Mouse (Mus musculus) embryonic facial prominence, embryonic 11.5 days (tissue): ENCODE results near the gene Fgf5. TPM values are rescaled to one million over a fixed set of nuclear protein-coding genes. Genes with fewer than 3 reads are reported as not detected.
A peak's percentile ranks its signal among the peaks of the same experiment; 100 is the strongest.

ENCODE experiments used
- ATAC-seq: fragments of 200-750 bp; cut with Nextera tagmentation; replicated peaks from 2 replicates; pipeline ENCODE4 v1.8.0; 2017; ENCODE audit warnings: low read depth; ENCODE audit not compliant: insufficient number of reproducible peaks, low FRiP score, low TSS enrichment
- DNase-seq: peaks from one replicate; pipeline ENCODE4 v3.0.0-alpha.2; 2015; ENCODE audit warnings: low spot score
- H3K27ac ChIP-seq: fragments of 300-500 bp; sonication (generic); replicated peaks from 2 replicates; pipeline ENCODE4 v1.5.1; 2014; ENCODE audit warnings: mild to moderate bottlenecking, low read depth, low read length, control low read depth
- H3K27me3 ChIP-seq: fragments of 300-500 bp; sonication (generic); 2 replicates; pipeline ENCODE4 v1.6.1; 2014; ENCODE audit warnings: mild to moderate bottlenecking, low read length, moderate library complexity, mixed read lengths; ENCODE audit not compliant: control insufficient read depth, insufficient read depth
- H3K36me3 ChIP-seq: fragments of 300-500 bp; sonication (generic); replicated peaks from 2 replicates; pipeline ENCODE4 v1.6.1; 2014; ENCODE audit warnings: low read depth, mild to moderate bottlenecking, low read length, moderate library complexity, mixed read lengths; ENCODE audit not compliant: control insufficient read depth, insufficient read depth
- H3K4me1 ChIP-seq: fragments of 300-500 bp; sonication (generic); 2 replicates; pipeline ENCODE4 v1.6.1; 2014; ENCODE audit warnings: low read length, mixed read lengths; ENCODE audit not compliant: control insufficient read depth, insufficient read depth
- H3K4me2 ChIP-seq: fragments of 300-500 bp; sonication (generic); 2 replicates; pipeline ENCODE4 v1.6.1; 2014; ENCODE audit warnings: low read depth, mild to moderate bottlenecking, control low read depth, low read length, moderate library complexity
- H3K4me3 ChIP-seq: fragments of 300-500 bp; sonication (generic); 2 replicates; pipeline ENCODE4 v1.5.1; 2014; ENCODE audit warnings: low read depth, low read length, control low read depth
- H3K9ac ChIP-seq: fragments of 300-500 bp; sonication (generic); replicated peaks from 2 replicates; pipeline ENCODE4 v1.6.1; 2014; ENCODE audit warnings: mild to moderate bottlenecking, control low read depth, low read length
- H3K9me3 ChIP-seq: fragments of 300-500 bp; sonication (generic); replicated peaks from 2 replicates; pipeline ENCODE4 v1.6.1; 2016; ENCODE audit warnings: mild to moderate bottlenecking, low read length, inconsistent platforms, mixed read lengths; ENCODE audit not compliant: control insufficient read depth
- WGBS: fragments of 180-500 bp; shearing (Covaris S2); extraction: QIAGEN DNeasy Blood & Tissue Kit; methylation state at CpG from one replicate; pipeline ENCODE4 v1.1.7; 2014; 5-methylcytosine and 5-hydroxymethylcytosine counted together
- polyA plus RNA-seq: library from polyadenylated mRNA; unstranded; fragments of >200 nt; fragmentation: Nextera tagmentation; extraction: Ambion mirVana; gene quantifications from 2 replicates; pipeline ENCODE4 v1.2.1, GENCODE M21; 2014

Fgf5 gene
- polyA plus RNA-seq, 1 experiment from 2014 or later: 2.2 TPM

- H3K9ac ChIP-seq: no peak overlapping the region
- no peak overlapping the region for H3K4me3 ChIP-seq
- no peak overlapping the region for H3K4me2 ChIP-seq
- no peaks in the 10 kb centered on the region for H3K9me3 ChIP-seq
- H3K36me3 ChIP-seq: no peaks in the 10 kb centered on the region
- ATAC-seq: no peak
- 39% methylated on average over 4 of the region's 4 CpGs for WGBS
- no peak for DNase-seq
- no peaks in the 10 kb centered on the region for H3K4me1 ChIP-seq
- no peaks in the 10 kb centered on the region for H3K27me3 ChIP-seq
- H3K27ac ChIP-seq: no peak overlapping the region
Observed at GRCm38 (mm10) chr5:98245976-98246375, 8.0 kb upstream of the Fgf5 start.

- no peak overlapping the region for H3K27ac ChIP-seq
- H3K9me3 ChIP-seq: no peaks in the 10 kb centered on the region
- no peak overlapping the region for H3K4me3 ChIP-seq
- 76% methylated on average over 7 of the region's 7 CpGs for WGBS
- no peaks in the 10 kb centered on the region for H3K36me3 ChIP-seq
- DNase-seq (no peak), ATAC-seq (no peak)
- no peak overlapping the region for H3K9ac ChIP-seq
- no peaks in the 10 kb centered on the region for H3K27me3 ChIP-seq
- no peaks in the 10 kb centered on the region for H3K4me1 ChIP-seq
- no peak overlapping the region for H3K4me2 ChIP-seq
Observed at GRCm38 (mm10) chr5:98246826-98247225, 7.2 kb upstream of the Fgf5 start.

- 67% methylated on average over 2 of the region's 2 CpGs for WGBS
- Histone ChIP-seq H3K4me3 (no peak overlapping the region), H3K4me2 (no peak overlapping the region), H3K9me3 (no peaks in the 10 kb centered on the region), H3K27ac (no peak overlapping the region), H3K4me1 (no peaks in the 10 kb centered on the region), H3K9ac (no peak overlapping the region), H3K27me3 (peaks cover under 1% of the 10 kb centered on the region; the same call in 1 of the 2 replicates), H3K36me3 (no peaks in the 10 kb centered on the region)
- ATAC-seq: no peak
- DNase-seq: no peak
Observed at GRCm38 (mm10) chr5:98247516-98247915, 6.5 kb upstream of the Fgf5 start.

GRCm38 (mm10) chr5:98253147-98253546, 837 bp upstream of the Fgf5 start:
- DNase-seq (peak; percentile 6), ATAC-seq (0 out of 2 replicates have a peak, but pooled peaks have one; percentile 2)
- peaks cover 21% of the 10 kb centered on the region for H3K27me3 ChIP-seq

GRCm38 (mm10) chr5:98255176-98255575, 1.2 kb downstream of the Fgf5 start:
- ATAC-seq (no peak), DNase-seq (peak; percentile 40)
- no peak overlapping the region for H3K4me2 ChIP-seq
- H3K27me3 ChIP-seq: peaks cover 21% of the 10 kb centered on the region
- H3K36me3 ChIP-seq: no peaks in the 10 kb centered on the region
- H3K9ac ChIP-seq: no peak overlapping the region
- H3K4me1 ChIP-seq: no peaks in the 10 kb centered on the region
- no peak overlapping the region for H3K27ac ChIP-seq
- H3K4me3 ChIP-seq: no peak overlapping the region
- H3K9me3 ChIP-seq: no peaks in the 10 kb centered on the region
- WGBS: 2% methylated on average over 12 of the region's 12 CpGs

More at GRCm38 (mm10) chr5:98253147-98253546, 837 bp upstream of the Fgf5 start:
- 16% methylated on average over 6 of the region's 6 CpGs for WGBS
- Histone ChIP-seq H3K4me3 (no peak overlapping the region), H3K9me3 (no peaks in the 10 kb centered on the region), H3K4me2 (no peak overlapping the region), H3K27ac (no peak overlapping the region), H3K9ac (no peak overlapping the region), H3K36me3 (no peaks in the 10 kb centered on the region), H3K4me1 (no peaks in the 10 kb centered on the region)

- H3K4me3 ChIP-seq: no peak overlapping the region
- H3K4me2 ChIP-seq: no peak overlapping the region
- H3K27me3 ChIP-seq: peaks cover 21% of the 10 kb centered on the region
- ATAC-seq: no peak
- no peak overlapping the region for H3K27ac ChIP-seq
- DNase-seq: peak; percentile 25
- no peaks in the 10 kb centered on the region for H3K36me3 ChIP-seq
- no peaks in the 10 kb centered on the region for H3K4me1 ChIP-seq
- 2% methylated on average over 18 of the region's 18 CpGs for WGBS
- no peak overlapping the region for H3K9ac ChIP-seq
- H3K9me3 ChIP-seq: no peaks in the 10 kb centered on the region
Observed at GRCm38 (mm10) chr5:98255760-98256490, 1.9 kb downstream of the Fgf5 start.

GRCm38 (mm10) chr5:98275318-98275818, 21.4 kb downstream of the Fgf5 start:
- ATAC-seq (no peak), DNase-seq (no peak)
- no peak overlapping the region for H3K4me2 ChIP-seq
- H3K4me3 ChIP-seq: no peak overlapping the region
- WGBS: 86% methylated on average over 21 of the region's 21 CpGs
- H3K9ac ChIP-seq: no peak overlapping the region
- no peaks in the 10 kb centered on the region for H3K9me3 ChIP-seq
- H3K36me3 ChIP-seq: no peaks in the 10 kb centered on the region
- H3K27ac ChIP-seq: no peak overlapping the region
- no peaks in the 10 kb centered on the region for H3K4me1 ChIP-seq
- H3K27me3 ChIP-seq: no peaks in the 10 kb centered on the region

GRCm38 (mm10) chr5:98281993-98282392, 28.0 kb downstream of the Fgf5 start:
- WGBS: 33% methylated on average over 9 of the region's 9 CpGs
- no peak for ATAC-seq

More at GRCm38 (mm10) chr5:98281993-98282392, 28.0 kb downstream of the Fgf5 start:
- Histone ChIP-seq H3K36me3 (no peaks in the 10 kb centered on the region), H3K27ac (no peak overlapping the region), H3K27me3 (0 out of 2 replicates have a peak, but pooled peaks cover 2% of the 10 kb centered on the region), H3K9me3 (no peaks in the 10 kb centered on the region), H3K9ac (no peak overlapping the region), H3K4me2 (no peak overlapping the region), H3K4me3 (no peak overlapping the region), H3K4me1 (no peaks in the 10 kb centered on the region; the same call in 1 of the 2 replicates)
- DNase-seq: no peak
